Mouse (Mus musculus) midbrain, embryonic 12.5 days (tissue): ENCODE measurements around the gene Smad9. TPM values are rescaled to one million over a fixed set of nuclear protein-coding genes. Genes with fewer than 3 reads are reported as not detected.

ENCODE experiments used
- ATAC-seq: fragments of 200-750 bp; cut with Nextera tagmentation; 2 replicates; pipeline ENCODE4 v1.8.0; 2017; ENCODE audit warnings: low read depth, moderate TSS enrichment, moderate library complexity; ENCODE audit not compliant: low FRiP score
- H3K27ac ChIP-seq: fragments of 300-500 bp; sonication (generic); replicated peaks from 2 replicates; pipeline ENCODE4 v1.5.1; 2016; ENCODE audit warnings: mild to moderate bottlenecking
- H3K27me3 ChIP-seq: fragments of 300-500 bp; sonication (generic); 2 replicates; pipeline ENCODE4 v1.6.1; 2016; ENCODE audit warnings: mild to moderate bottlenecking
- H3K36me3 ChIP-seq: fragments of 300-500 bp; sonication (generic); 2 replicates; pipeline ENCODE4 v1.6.1; 2016
- H3K4me1 ChIP-seq: fragments of 300-500 bp; sonication (generic); 2 replicates; pipeline ENCODE4 v1.6.1; 2016
- H3K4me2 ChIP-seq: fragments of 300-500 bp; sonication (generic); replicated peaks from 2 replicates; pipeline ENCODE4 v1.6.1; 2016; ENCODE audit warnings: mild to moderate bottlenecking, moderate library complexity
- H3K4me3 ChIP-seq: fragments of 300-500 bp; sonication (generic); 2 replicates; pipeline ENCODE4 v1.5.1; 2016; ENCODE audit warnings: mild to moderate bottlenecking
- H3K9ac ChIP-seq: fragments of 300-500 bp; sonication (generic); replicated peaks from 2 replicates; pipeline ENCODE4 v1.6.1; 2016; ENCODE audit warnings: mild to moderate bottlenecking, moderate library complexity
- H3K9me3 ChIP-seq: fragments of 300-500 bp; sonication (generic); 2 replicates; pipeline ENCODE4 v1.6.1; 2016; ENCODE audit warnings: mild to moderate bottlenecking
- WGBS: fragments of 180-500 bp; shearing (Covaris S2); methylation state at CpG from one replicate; pipeline ENCODE4 v1.1.7; 2016; 5-methylcytosine and 5-hydroxymethylcytosine counted together
- polyA plus RNA-seq: library from polyadenylated mRNA; unstranded; fragments of >200 nt; fragmentation: Nextera tagmentation; extraction: Ambion mirVana; gene quantifications from 2 replicates; pipeline ENCODE4 v1.2.1, GENCODE M21; 2016

Smad9 gene
- polyA plus RNA-seq, 1 experiment from 2014 or later: 0.33 TPM

DNA sequence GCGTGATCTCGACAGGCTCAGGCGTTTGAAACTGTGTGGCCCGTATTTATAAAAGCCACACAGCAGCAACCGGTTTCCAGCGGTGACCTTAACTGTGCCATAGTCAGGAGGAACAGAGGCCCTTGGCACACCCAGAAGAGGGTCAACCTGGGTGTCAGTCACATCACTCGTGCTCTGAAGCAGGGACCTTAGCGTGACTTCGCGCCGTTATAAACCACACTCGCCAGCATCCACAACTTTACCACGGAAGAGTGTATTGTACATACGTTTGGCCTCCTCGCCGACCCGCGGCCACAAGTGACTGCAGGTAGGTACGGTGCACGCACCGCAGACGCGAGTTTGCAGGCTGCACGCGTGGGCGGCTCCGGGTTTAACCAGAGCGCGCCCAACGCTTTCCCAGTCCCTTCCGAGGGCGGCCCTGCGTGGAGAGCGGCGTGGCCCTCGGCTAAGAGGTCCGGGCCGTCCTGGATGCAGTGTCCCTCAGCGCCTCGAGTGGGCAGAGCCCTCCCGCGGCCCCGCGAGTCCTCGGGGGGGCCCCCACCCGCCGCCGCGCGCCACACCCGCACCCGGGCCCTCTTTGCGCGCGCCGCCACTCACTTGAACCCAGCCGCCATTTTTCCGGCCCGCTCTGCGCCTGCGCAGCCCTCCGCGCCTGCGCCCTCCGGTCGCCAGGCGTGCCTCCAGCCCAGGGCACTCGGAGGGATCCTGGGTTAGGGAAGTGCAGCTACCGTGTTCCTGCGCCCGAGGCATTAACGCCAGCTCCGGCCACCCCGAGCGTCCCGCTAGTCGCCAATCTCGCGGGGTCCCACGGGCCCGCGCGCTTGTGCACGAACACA is 20.8 kb upstream of the Smad9 start:
- H3K27me3 ChIP-seq: no peaks in the 10 kb centered on the region
- H3K9ac ChIP-seq: peak overlapping the region; percentile 93
- H3K36me3 ChIP-seq: peaks cover 45% of the 10 kb centered on the region
- under 1% methylated on average over 80 of the region's 84 CpGs for WGBS
- peak overlapping the region; percentile 99 for H3K27ac ChIP-seq
- peaks cover 11% of the 10 kb centered on the region for H3K4me1 ChIP-seq
- peak overlapping the region; percentile 91 for H3K4me3 ChIP-seq
- peak; percentile 96 for ATAC-seq
- H3K4me2 ChIP-seq: peak overlapping the region; percentile 73
- H3K9me3 ChIP-seq: no peaks in the 10 kb centered on the region

DNA sequence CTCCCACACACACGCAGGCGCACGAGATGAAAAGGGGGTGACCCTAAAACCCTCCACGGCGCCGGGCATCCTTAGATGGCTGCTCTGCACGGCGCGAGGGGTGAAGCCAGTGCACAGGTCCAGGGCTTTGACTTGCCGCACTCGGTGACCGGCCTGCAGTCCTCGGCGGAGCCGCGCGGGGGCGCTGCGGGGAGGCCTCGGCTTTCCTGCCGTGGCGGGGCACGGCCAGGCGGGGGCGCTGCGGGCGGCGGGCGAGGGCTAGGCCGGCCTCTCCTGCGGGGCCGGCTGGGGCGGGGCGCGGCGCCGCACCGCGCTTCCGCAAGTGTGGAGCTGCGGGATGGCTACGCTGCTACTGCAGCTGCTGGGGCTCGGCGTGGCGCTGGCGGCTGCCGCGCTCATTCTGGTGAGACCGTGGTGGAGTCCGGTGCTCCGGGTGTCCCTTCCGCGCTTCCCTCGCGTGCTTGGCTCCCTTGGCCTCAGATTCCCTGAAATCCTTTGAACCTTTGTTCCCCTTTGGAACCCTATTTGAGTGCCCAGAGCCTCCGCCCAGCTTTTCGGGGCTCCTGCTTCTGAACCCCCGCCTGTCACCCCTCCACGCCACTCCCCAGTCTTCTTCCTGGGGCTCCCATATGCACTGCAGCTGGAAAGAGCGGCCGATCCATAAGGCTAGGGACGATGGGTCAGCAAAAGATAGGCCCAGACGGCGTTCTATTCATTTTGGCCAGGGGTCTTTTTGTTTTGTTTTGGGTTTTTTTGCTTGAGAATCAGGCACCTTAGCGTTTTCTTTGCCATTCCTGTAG is 19.9 kb upstream of the Smad9 start, which contains the start of the genes Exosc8 and Alg5:
Exosc8 (minus strand) TSS at position 147 of the 800 bp plus-strand sequence.
Alg5 (plus strand) TSS at position 293 of the 800 bp plus-strand sequence.
- Histone ChIP-seq H3K4me2 (peak within 1 kb of the TSS; percentile 73), H3K9ac (peak within 1 kb of the TSS; percentile 93)

DNA sequence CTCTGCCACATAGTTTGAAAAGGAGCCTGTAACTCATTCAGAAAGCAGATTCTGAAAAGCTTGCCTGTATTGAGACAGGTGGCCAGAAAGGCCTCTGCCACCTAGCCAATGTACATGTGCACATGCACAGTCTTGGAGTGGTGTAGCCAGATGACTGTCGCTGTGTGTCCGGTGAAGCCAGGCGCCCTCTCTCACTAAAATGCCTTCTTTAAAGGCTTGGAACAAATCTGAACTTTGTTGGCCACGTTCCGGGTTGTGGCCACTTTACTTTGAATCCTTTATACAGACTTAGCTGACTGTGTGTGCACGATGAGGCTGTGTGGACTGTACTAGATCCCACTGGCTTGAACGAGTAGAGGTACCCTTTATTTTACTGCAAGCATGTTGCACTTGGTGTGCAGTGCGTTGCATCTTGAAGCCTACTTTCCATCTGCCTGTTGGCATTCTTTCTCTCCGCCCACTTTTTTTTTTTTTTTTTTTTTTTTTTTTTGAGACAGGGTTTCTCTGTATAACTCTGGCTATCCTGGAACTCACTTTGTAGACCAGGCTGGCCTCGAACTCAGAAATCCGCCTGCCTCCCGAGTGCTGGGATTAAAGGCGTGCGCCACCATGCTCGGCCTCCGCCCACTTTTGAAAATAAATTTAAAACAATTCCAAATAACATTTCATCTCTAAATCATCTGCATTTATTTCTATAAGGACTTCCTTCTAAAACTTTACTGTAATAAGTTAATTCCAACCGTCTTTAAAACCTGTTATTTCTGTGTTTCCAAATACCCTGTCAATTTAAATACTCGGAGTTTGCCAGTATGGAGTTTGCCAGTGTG is 19.1 kb upstream of the Smad9 start:
- H3K4me3 ChIP-seq: peak overlapping the region; percentile 91
- H3K36me3 ChIP-seq: peaks cover 42% of the 10 kb centered on the region
- no peaks in the 10 kb centered on the region for H3K9me3 ChIP-seq
- H3K4me1 ChIP-seq: peaks cover 11% of the 10 kb centered on the region
- no peak for ATAC-seq
- no peaks in the 10 kb centered on the region for H3K27me3 ChIP-seq
- WGBS: 60% methylated on average over 18 of the region's 18 CpGs
- 0 out of 2 replicates have a peak overlapping the region, but pooled peaks have one; percentile 99 for H3K27ac ChIP-seq
- peak overlapping the region; percentile 73 for H3K4me2 ChIP-seq
- H3K9ac ChIP-seq: peak overlapping the region; percentile 93

More for the DNA sequence above, 19.9 kb upstream of the Smad9 start, which contains the start of the genes Exosc8 and Alg5:
- Histone ChIP-seq H3K9me3 (no peaks in the 10 kb centered on the region), H3K36me3 (peaks cover 41% of the 10 kb centered on the region), H3K27ac (peak within 1 kb of the TSS; percentile 99), H3K4me3 (peak within 1 kb of the TSS; percentile 91), H3K4me1 (peaks cover 11% of the 10 kb centered on the region), H3K27me3 (no peaks in the 10 kb centered on the region)
- WGBS: 2% methylated on average over 50 of the region's 65 CpGs
- ATAC-seq: peak; percentile 94

DNA sequence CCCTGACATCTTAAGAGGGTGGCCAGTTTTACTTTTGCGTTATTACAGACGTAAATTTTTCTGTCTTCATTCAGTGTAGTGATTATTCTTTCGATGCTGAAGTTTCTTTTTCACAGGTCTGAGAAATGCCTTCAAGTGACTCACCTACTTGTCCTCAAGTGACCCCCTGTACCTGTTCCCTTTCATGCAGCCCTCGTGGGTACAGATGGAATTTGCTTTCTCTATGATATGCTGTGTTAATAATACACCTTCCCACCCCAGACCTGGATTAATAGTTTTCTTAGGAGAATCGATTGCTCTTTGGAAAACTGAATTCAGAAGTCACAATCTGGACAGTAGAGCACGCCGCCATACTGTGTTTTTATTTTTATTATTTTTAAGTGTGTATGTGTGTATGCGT is 18.1 kb upstream of the Smad9 start:
- Histone ChIP-seq H3K36me3 (peaks cover 44% of the 10 kb centered on the region), H3K27me3 (no peaks in the 10 kb centered on the region), H3K9me3 (no peaks in the 10 kb centered on the region), H3K4me2 (no peak overlapping the region), H3K9ac (no peak overlapping the region), H3K27ac (no peak overlapping the region), H3K4me3 (no peak overlapping the region), H3K4me1 (peaks cover 11% of the 10 kb centered on the region)
- no peak for ATAC-seq
- 94% methylated on average over 8 of the region's 8 CpGs for WGBS

DNA sequence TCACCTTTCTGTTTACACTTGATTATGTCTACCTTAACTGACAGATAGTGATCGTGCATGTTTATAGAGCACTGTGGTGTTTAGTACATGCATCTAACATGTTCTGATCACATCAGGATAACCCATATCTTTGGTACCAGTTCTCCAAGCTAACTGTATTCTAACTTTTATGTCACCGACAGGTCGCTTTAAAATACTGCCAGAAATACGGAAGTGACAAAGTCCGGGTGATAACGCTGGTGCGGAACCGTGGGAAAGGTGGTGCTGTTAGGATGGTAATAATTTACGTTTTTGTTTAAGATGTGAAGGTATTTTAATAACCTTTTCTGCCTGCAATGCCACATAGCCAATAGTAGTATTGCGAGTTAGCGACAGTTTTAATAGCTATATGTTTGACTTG is 13.4 kb upstream of the Smad9 start:
- no peak overlapping the region for H3K9ac ChIP-seq
- H3K27me3 ChIP-seq: no peaks in the 10 kb centered on the region
- no peak overlapping the region for H3K4me2 ChIP-seq
- H3K9me3 ChIP-seq: no peaks in the 10 kb centered on the region
- peaks cover 79% of the 10 kb centered on the region for H3K36me3 ChIP-seq
- WGBS: 95% methylated on average over 11 of the region's 11 CpGs
- H3K4me1 ChIP-seq: no peaks in the 10 kb centered on the region
- no peak overlapping the region for H3K4me3 ChIP-seq
- no peak overlapping the region for H3K27ac ChIP-seq
- ATAC-seq: no peak

DNA sequence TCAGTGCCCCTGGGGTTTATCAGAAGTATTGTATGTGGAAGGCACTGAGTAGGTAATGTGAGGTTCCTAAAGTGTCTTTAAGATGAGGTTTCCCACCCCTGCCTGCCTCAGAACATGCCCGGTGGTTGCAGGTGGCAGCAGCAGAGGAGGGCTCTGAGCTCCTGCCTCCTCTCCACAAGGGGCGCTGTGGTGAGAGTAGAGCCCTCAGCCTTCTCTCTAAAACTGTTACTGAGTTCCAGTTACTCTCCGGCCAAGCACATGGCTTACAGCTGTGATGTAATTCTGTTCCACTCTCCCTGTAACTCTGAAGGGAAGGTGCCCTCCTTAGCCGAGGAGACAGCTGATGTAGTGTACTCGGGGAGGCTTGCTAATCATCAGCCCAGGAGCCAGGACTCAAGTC is 9.6 kb upstream of the Smad9 start:
- Histone ChIP-seq H3K9ac (no peak overlapping the region), H3K27ac (no peak overlapping the region), H3K4me3 (no peak overlapping the region), H3K36me3 (peaks cover 94% of the 10 kb centered on the region), H3K9me3 (no peaks in the 10 kb centered on the region), H3K27me3 (no peaks in the 10 kb centered on the region), H3K4me1 (no peaks in the 10 kb centered on the region), H3K4me2 (no peak overlapping the region)
- 60% methylated on average over 5 of the region's 5 CpGs for WGBS
- no peak for ATAC-seq

DNA sequence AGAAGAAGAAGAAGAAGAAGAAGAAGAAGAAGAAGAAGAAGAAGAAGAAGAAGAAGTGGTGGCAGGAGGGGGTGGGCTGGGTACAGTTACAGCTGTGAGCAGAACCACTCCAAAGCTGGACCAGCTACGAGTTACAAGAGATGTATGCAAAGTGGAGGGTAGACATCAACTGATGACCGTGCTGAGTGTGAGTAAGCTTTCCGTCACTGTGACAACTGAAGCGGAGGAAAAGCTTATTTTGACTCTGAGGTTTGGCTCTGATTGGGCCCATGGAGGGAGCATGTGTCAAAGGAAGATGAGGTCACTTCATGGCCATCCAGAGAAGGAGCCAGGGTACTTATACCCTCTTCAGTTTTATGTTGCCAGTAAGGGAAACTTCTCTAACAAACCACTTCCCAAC is 2.0 kb upstream of the Smad9 start:
- Histone ChIP-seq H3K27ac (no peak overlapping the region), H3K9ac (no peak overlapping the region), H3K36me3 (peaks cover 33% of the 10 kb centered on the region), H3K9me3 (no peaks in the 10 kb centered on the region), H3K27me3 (peaks cover 30% of the 10 kb centered on the region), H3K4me3 (no peak overlapping the region), H3K4me1 (peaks cover 18% of the 10 kb centered on the region), H3K4me2 (no peak overlapping the region)
- ATAC-seq: no peak
- WGBS: 89% methylated on average over 4 of the region's 4 CpGs

DNA sequence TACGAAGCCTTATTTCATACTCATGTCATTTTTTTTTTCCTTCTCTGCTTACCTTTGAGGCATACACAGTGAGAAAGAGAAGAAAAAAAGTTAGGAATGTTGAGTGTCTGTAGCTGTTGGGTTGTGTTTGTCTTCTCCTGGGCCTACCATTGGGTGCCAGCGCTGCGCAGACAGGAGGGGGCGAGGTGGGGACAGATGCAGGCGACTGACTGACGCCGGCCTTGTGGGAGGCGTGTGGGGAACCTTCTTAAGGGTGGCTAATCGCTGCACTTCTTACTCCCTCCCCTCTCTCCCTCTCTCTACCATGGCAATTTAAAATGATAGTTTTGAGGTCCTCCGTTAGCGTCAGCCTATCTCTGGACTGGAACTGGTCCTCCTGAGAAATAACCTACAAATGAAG is 676 bp downstream of the Smad9 start:
- no peak for ATAC-seq
- Histone ChIP-seq H3K36me3 (peaks cover 11% of the 10 kb centered on the region), H3K9me3 (no peaks in the 10 kb centered on the region), H3K27ac (no peak overlapping the region), H3K4me2 (peak overlapping the region; percentile 100), H3K4me3 (peak overlapping the region; percentile 62), H3K9ac (peak overlapping the region; percentile 66; the same call in 1 of the 2 replicates), H3K27me3 (peaks cover 30% of the 10 kb centered on the region), H3K4me1 (peaks cover 18% of the 10 kb centered on the region)
- 2% methylated on average over 11 of the region's 11 CpGs for WGBS

DNA sequence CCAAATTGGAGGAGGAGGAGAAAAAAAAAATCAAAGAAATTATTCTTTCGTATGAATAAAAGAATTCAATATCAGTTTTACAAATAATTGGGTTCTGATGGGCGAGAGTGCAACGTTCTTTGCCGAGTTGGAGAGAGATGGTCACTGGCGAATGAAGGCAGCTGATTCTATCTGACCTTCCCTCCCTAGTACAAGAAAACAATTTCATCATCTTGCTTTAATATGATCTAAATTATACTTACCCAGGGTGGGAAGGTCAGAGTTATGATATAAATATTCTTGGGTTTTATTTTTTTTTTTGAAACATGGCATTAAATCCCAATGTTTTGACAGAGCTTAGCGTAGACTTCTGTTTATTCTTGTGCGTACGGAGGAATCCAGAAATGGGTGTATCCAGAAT is 2.1 kb downstream of the Smad9 start:
- Histone ChIP-seq H3K9me3 (no peaks in the 10 kb centered on the region), H3K4me3 (no peak overlapping the region), H3K27ac (no peak overlapping the region), H3K36me3 (no peaks in the 10 kb centered on the region), H3K4me2 (no peak overlapping the region), H3K27me3 (peaks cover 30% of the 10 kb centered on the region), H3K4me1 (peaks cover 18% of the 10 kb centered on the region), H3K9ac (no peak overlapping the region)
- no peak for ATAC-seq
- WGBS: 84% methylated on average over 8 of the region's 8 CpGs

DNA sequence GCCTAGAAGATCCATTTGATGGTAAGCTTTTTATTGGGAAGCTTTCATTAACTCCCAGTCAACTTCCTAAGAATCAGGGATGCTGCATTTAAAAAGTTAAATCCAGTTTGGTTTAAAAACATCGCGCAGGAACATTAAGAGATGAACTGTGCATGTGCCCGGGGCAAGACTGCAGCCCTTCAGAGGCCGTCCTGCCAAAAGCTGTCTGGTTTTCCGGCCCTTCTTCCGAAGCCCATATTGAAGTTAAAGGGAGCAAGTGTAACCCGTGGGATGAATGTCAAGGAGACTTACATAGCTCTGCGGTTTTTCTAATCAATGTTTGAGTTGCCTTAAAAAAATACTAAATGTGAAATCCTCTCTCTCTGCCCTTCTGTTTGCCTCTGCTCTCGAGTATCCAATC is 3.8 kb downstream of the Smad9 start:
- Histone ChIP-seq H3K27ac (no peak overlapping the region), H3K36me3 (no peaks in the 10 kb centered on the region), H3K4me1 (peaks cover 18% of the 10 kb centered on the region), H3K9me3 (no peaks in the 10 kb centered on the region), H3K4me2 (no peak overlapping the region), H3K4me3 (no peak overlapping the region), H3K27me3 (peaks cover 28% of the 10 kb centered on the region), H3K9ac (no peak overlapping the region)
- WGBS: 79% methylated on average over 9 of the region's 9 CpGs
- ATAC-seq: no peak

DNA sequence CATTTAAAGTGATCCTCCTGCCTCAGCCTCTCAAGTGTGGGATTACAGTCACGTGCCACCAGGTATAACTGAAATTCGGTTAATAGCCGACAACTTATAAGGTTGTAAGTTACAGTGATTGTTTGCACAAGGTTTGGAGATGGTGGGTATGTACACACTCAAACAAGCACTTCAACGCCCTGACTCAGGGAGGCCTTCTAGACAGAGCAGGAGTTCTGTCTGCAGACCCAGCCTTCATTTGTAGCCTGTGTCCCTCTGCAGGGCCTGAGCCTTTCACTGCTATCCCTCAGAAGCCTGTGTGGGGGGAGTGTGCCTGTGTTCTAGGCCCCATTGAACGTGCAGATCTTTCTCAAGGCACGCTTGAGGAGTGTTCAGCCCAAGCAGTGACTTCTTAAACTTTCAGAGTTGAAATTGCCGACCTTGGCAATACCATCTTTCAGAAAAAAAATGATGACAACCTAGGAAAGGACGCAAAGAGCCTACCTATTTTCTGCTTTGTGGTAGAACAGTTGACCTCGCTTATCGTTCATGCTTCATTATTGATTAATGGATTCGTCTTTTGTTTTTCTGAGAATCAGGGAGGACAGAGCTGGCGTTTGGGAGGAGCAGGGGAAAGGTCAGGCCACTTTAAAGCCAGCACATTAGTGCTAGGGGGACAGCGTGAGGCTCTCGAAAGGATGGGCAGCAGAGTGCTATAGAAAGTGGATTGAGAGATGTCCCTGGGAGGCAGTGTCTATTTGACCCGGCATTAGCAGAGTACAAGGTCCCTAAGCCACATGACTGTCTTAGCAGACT is 5.1 kb downstream of the Smad9 start:
- Histone ChIP-seq H3K9ac (no peak overlapping the region), H3K27me3 (peaks cover 15% of the 10 kb centered on the region), H3K4me3 (no peak overlapping the region), H3K4me1 (peaks cover 12% of the 10 kb centered on the region), H3K36me3 (no peaks in the 10 kb centered on the region), H3K27ac (no peak overlapping the region), H3K9me3 (no peaks in the 10 kb centered on the region), H3K4me2 (no peak overlapping the region)
- WGBS: 53% methylated on average over 15 of the region's 15 CpGs
- ATAC-seq: no peak
